Mouse (Mus musculus) intestine, embryonic 16.5 days (tissue): ENCODE data around the gene Glis2. TPM values are rescaled to one million over a fixed set of nuclear protein-coding genes. Genes with fewer than 3 reads are reported as not detected.

Experiments used
- ATAC-seq: fragments of 200-750 bp; cut with Nextera tagmentation; 2 replicates; pipeline ENCODE4 v1.8.0; 2017; ENCODE audit warnings: moderate TSS enrichment, moderate library complexity
- H3K27ac ChIP-seq: fragments of 300-500 bp; sonication (generic); 2 replicates; pipeline ENCODE4 v1.5.1; 2014; ENCODE audit warnings: mild to moderate bottlenecking, low read length
- H3K27me3 ChIP-seq: fragments of 300-500 bp; sonication (generic); replicated peaks from 2 replicates; pipeline ENCODE4 v1.6.1; 2014; ENCODE audit warnings: low read length, control low read depth, mixed read lengths; ENCODE audit not compliant: control insufficient read depth, insufficient read depth
- H3K36me3 ChIP-seq: fragments of 300-500 bp; sonication (generic); 2 replicates; pipeline ENCODE4 v1.6.1; 2014; ENCODE audit warnings: low read length, control low read depth; ENCODE audit not compliant: control insufficient read depth, insufficient read depth
- H3K4me1 ChIP-seq: fragments of 300-500 bp; sonication (generic); 2 replicates; pipeline ENCODE4 v1.6.1; 2014; ENCODE audit warnings: low read length, control low read depth, mixed read lengths; ENCODE audit not compliant: control insufficient read depth, insufficient read depth
- H3K4me2 ChIP-seq: fragments of 300-500 bp; sonication (generic); 2 replicates; pipeline ENCODE4 v1.6.1; 2014; ENCODE audit warnings: low read depth, low read length, control low read depth
- H3K4me3 ChIP-seq: fragments of 300-500 bp; sonication (generic); 2 replicates; pipeline ENCODE4 v1.5.1; 2014; ENCODE audit warnings: mild to moderate bottlenecking, low read length
- H3K9ac ChIP-seq: fragments of 300-500 bp; sonication (generic); 2 replicates; pipeline ENCODE4 v1.6.1; 2014; ENCODE audit warnings: low read depth, low read length
- H3K9me3 ChIP-seq: fragments of 300-500 bp; sonication (generic); 2 replicates; pipeline ENCODE4 v1.6.1; 2016; ENCODE audit warnings: low read length, control low read depth; ENCODE audit not compliant: control insufficient read depth
- WGBS: fragments of 180-500 bp; shearing (Covaris S2); extraction: QIAGEN DNeasy Blood & Tissue Kit; methylation state at CpG from one replicate; pipeline ENCODE4 v1.1.7; 2014; 5-methylcytosine and 5-hydroxymethylcytosine counted together
- polyA plus RNA-seq: library from polyadenylated mRNA; unstranded; fragments of >200 nt; fragmentation: Nextera tagmentation; extraction: Ambion mirVana; gene quantifications from 2 replicates; pipeline ENCODE4 v1.2.1, GENCODE M21; 2015

Gene Glis2
- polyA plus RNA-seq, 1 experiment from 2014 or later = 14.5 TPM

DNA sequence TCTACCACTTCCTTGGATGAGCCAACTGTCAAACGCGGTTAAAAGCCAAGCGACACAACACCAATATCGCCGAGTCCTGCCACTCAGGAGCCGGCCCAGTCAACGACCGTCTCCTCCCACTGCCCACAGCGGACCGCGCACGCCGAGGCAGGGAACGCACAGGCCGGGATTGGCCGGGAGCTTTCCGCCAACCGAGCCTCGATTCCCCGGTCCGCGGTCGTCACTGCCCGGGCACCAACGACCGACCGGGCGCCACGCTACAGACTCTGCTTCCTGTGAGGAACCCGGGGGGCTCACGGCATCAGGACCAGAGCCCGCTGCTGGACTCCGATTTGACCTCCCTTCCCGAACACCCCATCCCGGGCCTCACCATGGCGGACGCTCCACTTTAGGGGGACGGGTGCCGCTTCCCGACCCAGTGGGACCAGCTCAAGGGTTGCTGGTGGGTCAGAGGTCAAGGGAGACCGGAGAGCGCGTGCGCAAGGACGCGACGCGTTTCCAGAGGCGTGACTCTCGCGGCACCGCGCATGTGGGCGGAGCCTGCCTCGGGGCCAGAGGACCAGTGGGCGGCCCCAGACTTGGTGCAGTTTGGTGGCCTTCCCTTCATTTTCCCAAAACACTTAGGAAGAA lies 30.1 kb downstream of the Glis2 start, which contains the start of gene Pam16:
Gene Pam16 (minus strand): TSS at position 508 of the 630 bp plus-strand sequence.
- 0 out of 2 replicates have a peak, but pooled peaks cover 3% of the 10 kb centered on the region for H3K36me3 ChIP-seq
- no peaks in the 10 kb centered on the region for H3K9me3 ChIP-seq
- H3K4me1 ChIP-seq = peaks cover 12% of the 10 kb centered on the region
- peak within 1 kb of the TSS; percentile 87 for H3K9ac ChIP-seq
- ATAC-seq = peak; percentile 93
- peak within 1 kb of the TSS; percentile 78 for H3K4me3 ChIP-seq
- no peaks in the 10 kb centered on the region for H3K27me3 ChIP-seq
- under 1% methylated on average over 56 of the region's 56 CpGs for WGBS
- H3K4me2 ChIP-seq = peak within 1 kb of the TSS; percentile 81
- H3K27ac ChIP-seq = peak within 1 kb of the TSS; percentile 82

DNA sequence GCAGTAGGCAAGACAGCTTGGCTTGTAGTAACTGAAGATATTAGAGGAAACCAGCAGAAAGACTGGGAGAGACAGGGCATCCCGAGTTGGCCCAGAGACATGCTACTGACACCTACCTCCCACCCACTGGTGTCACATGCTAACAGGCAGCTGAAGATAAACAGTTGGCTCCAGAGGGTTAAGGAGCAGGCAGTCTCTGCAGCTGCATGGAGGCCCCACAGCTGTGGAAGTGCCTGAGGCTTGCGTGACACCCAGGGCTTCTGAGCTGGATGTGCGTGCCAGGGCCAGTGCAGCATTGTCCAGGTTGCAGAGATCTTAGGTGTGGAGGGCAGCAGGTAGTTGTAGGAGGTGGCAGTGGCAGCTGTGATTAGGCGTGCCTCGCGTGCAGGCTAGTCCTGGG lies 32.6 kb downstream of the Glis2 start:
- H3K4me3 ChIP-seq = no peak overlapping the region
- H3K9me3 ChIP-seq = no peaks in the 10 kb centered on the region
- H3K27me3 ChIP-seq = no peaks in the 10 kb centered on the region
- no peak overlapping the region for H3K4me2 ChIP-seq
- H3K36me3 ChIP-seq = peaks cover 9% of the 10 kb centered on the region; the same call in 1 of the 2 replicates
- peaks cover 12% of the 10 kb centered on the region for H3K4me1 ChIP-seq
- H3K27ac ChIP-seq = no peak overlapping the region
- no peak overlapping the region for H3K9ac ChIP-seq
- no peak for ATAC-seq
- 77% methylated on average over 6 of the region's 6 CpGs for WGBS

DNA sequence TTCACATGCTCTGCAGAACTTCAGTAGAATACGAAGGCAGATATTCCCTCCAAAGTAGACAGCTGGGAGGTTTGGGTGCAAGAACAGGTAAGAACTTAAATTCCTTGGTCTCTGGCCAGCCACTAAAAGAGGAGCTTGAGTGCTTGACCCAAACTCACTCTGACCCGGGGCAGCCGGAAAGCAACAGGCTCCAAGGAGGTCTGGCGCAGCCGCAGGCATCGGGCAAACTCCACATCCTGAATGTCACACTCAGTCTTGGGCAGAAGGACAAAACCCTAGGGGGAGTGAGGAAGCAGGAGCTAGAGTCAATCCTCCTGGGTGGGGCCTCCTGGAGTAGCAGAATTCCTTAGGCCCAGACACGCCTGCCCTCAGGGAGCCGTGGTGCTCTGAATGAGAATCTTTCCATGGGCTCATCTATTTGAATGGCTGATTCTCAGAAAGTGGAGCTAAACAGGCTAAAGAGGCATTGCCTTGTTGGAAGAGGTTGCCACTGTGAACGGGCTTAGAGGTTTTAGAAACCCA lies 34.4 kb downstream of the Glis2 start:
- H3K36me3 ChIP-seq = peaks cover 9% of the 10 kb centered on the region; the same call in 1 of the 2 replicates
- H3K27ac ChIP-seq = no peak overlapping the region
- no peaks in the 10 kb centered on the region for H3K9me3 ChIP-seq
- H3K27me3 ChIP-seq = no peaks in the 10 kb centered on the region
- H3K9ac ChIP-seq = no peak overlapping the region
- no peak for ATAC-seq
- no peak overlapping the region for H3K4me2 ChIP-seq
- 90% methylated on average over 9 of the region's 9 CpGs for WGBS
- no peak overlapping the region for H3K4me3 ChIP-seq
- H3K4me1 ChIP-seq = peaks cover under 1% of the 10 kb centered on the region; the same call in 1 of the 2 replicates

DNA sequence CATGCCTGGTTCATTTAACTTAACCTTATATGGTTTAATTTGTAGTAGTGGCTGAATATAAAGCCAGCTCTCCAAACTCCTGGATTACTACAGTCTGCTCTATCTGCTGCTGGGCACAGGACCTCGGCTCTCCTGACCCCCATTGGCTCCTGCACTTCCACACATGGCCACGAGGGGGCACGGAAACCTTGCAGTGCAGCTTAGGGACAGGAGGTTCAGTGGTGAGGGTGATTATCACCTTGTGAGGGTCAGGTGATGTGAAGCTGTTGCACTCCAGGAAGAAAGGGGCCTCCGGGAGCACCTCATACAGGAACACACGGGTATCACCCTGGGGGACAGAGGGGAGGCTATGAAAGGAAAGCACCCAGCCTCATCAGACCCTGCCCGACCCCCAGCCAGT lies 35.4 kb downstream of the Glis2 start:
- ATAC-seq = peak; percentile 55
- Histone ChIP-seq H3K27me3 (no peaks in the 10 kb centered on the region), H3K4me1 (no peaks in the 10 kb centered on the region), H3K4me2 (no peak overlapping the region), H3K36me3 (peaks cover 9% of the 10 kb centered on the region; the same call in 1 of the 2 replicates), H3K9ac (no peak overlapping the region), H3K27ac (no peak overlapping the region), H3K9me3 (no peaks in the 10 kb centered on the region), H3K4me3 (no peak overlapping the region)
- WGBS = 26% methylated on average over 6 of the region's 6 CpGs

DNA sequence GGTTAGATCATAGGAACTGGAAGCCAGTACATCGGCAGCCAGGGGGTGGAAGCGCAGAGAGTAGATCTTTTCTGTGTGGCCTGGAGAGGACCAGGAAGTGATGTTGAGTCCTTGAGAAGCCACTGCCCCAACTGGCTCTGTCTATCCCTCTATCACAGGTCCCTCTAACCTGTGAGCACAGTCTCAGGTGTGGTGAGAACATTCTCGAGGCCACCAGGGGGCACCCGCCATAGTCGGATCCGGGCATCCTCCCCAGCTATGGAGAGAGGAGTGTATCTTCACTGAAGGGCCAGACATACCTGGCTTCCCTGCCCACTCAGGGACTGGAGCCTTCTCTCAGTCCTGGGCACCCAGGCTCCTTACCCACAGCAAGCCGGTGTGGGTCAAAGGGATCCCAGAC lies 37.5 kb downstream of the Glis2 start:
- H3K27ac ChIP-seq = no peak overlapping the region
- H3K4me3 ChIP-seq = no peak overlapping the region
- H3K9me3 ChIP-seq = no peaks in the 10 kb centered on the region
- H3K36me3 ChIP-seq = peaks cover 9% of the 10 kb centered on the region; the same call in 1 of the 2 replicates
- WGBS = 33% methylated on average over 7 of the region's 7 CpGs
- no peak overlapping the region for H3K4me2 ChIP-seq
- H3K4me1 ChIP-seq = no peaks in the 10 kb centered on the region
- H3K27me3 ChIP-seq = no peaks in the 10 kb centered on the region
- peak; percentile 43 for ATAC-seq
- H3K9ac ChIP-seq = no peak overlapping the region

DNA sequence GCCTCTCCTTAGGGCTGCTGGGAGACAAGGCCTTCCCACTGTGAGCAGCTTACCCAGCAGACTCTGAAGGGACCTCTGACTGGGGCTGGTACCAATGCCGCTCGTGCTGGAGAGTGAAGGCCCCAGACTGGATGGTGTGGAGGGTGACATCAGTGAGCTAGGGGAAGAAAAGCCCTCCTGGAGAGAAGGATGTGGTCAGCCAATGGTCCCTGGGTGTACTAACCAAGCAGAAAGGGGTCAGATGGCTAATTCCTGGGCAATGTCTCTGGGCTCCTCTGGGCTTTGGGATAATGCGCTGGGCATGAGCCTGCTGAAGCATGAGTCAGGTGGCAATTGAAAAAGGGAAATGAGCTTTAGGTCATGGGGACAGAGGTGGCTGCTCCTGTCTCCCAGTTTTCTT lies 39.1 kb downstream of the Glis2 start:
- H3K27me3 ChIP-seq = no peaks in the 10 kb centered on the region
- H3K9me3 ChIP-seq = no peaks in the 10 kb centered on the region
- no peak overlapping the region for H3K4me3 ChIP-seq
- H3K4me1 ChIP-seq = no peaks in the 10 kb centered on the region
- peaks cover 6% of the 10 kb centered on the region; the same call in 1 of the 2 replicates for H3K36me3 ChIP-seq
- H3K4me2 ChIP-seq = no peak overlapping the region
- H3K9ac ChIP-seq = no peak overlapping the region
- WGBS = 93% methylated on average over 3 of the region's 3 CpGs
- H3K27ac ChIP-seq = no peak overlapping the region
- ATAC-seq = no peak

DNA sequence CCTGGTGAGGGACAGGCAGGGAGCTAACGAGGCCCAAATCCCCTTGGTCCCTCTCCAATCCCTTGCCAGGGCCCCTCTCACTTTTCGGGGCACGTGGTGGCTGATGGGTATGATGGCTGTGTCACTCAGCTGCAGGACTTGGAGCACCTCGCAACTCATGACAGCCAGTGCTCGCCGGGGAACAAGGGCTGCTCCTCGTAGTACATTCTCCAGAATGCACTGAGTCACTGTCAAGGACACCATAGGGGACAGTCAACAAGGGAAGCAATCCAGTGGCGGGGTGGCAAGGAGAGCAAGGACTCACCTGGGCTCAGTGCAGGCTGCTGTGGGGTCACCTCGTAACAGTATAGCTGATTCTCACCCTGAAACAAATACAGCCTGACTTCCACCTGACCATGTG lies 40.2 kb downstream of the Glis2 start:
- H3K36me3 ChIP-seq = peaks cover 6% of the 10 kb centered on the region; the same call in 1 of the 2 replicates
- H3K4me2 ChIP-seq = no peak overlapping the region
- no peak overlapping the region for H3K4me3 ChIP-seq
- H3K27me3 ChIP-seq = no peaks in the 10 kb centered on the region
- H3K9me3 ChIP-seq = no peaks in the 10 kb centered on the region
- no peak overlapping the region for H3K9ac ChIP-seq
- no peak overlapping the region for H3K27ac ChIP-seq
- ATAC-seq = no peak
- H3K4me1 ChIP-seq = peaks cover 6% of the 10 kb centered on the region
- WGBS = 86% methylated on average over 9 of the region's 9 CpGs

DNA sequence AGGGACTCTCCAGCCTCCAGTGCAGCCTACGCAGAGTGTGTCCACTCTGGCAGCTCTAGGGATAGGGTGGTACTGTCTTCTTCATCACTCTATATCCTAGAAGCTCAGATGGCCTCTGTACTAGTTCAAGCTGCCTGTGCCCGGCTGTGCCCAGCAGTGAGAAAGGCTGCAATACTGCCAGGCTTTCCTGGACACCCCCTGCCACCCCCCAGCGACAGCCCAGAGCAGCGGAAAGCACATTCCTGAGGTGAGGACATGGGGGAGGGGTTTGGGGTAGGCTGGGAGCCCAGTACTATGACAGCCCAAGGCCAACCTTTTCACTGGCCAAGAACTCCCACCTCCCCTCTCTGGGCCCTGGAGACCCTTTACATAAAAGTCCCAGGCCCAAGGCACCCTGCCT lies 41.2 kb downstream of the Glis2 start:
- 78% methylated on average over 4 of the region's 4 CpGs for WGBS
- Histone ChIP-seq H3K27ac (no peak overlapping the region), H3K4me3 (no peak overlapping the region)

DNA sequence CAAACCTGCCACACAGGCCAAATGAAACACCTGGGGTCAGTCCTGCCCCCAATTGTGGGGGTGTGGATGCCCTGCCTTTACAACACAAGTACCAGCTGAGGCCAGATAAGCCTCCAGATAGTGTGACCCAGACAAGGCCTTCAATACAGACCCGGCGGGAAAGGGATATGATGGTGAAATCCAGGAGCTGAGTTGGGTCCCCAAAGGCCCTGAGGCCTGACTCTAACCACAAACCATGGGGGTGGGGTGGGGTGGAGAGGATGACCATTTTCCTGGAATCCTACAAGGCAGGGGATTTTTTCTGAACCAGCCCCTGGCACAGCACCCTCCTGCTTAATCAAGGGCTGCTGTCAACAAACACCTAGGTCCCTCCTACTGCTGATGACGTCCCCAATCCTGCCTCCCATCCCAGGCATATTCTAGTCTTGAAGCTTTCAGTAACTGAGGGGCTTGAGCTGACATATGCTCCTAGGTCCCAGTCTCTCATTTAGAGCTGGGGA lies 44.4 kb downstream of the Glis2 start:
- H3K4me3 ChIP-seq = no peak overlapping the region
- peaks cover 37% of the 10 kb centered on the region for H3K4me1 ChIP-seq
- H3K4me2 ChIP-seq = no peak overlapping the region
- 85% methylated on average over 3 of the region's 3 CpGs for WGBS
- ATAC-seq = no peak
- no peaks in the 10 kb centered on the region for H3K27me3 ChIP-seq
- H3K9ac ChIP-seq = no peak overlapping the region
- H3K36me3 ChIP-seq = no peaks in the 10 kb centered on the region
- H3K27ac ChIP-seq = no peak overlapping the region
- H3K9me3 ChIP-seq = no peaks in the 10 kb centered on the region

More for the DNA sequence above, 41.2 kb downstream of the Glis2 start:
- Histone ChIP-seq H3K27me3 (no peaks in the 10 kb centered on the region), H3K9me3 (no peaks in the 10 kb centered on the region), H3K4me1 (peaks cover 7% of the 10 kb centered on the region), H3K4me2 (no peak overlapping the region), H3K36me3 (peaks cover 6% of the 10 kb centered on the region; the same call in 1 of the 2 replicates), H3K9ac (no peak overlapping the region)
- ATAC-seq = no peak
